Mouse (Mus musculus) heart, postnatal 0 days (tissue): ENCODE measurements around the gene Myocos.

Experiments
- CTCF ChIP-seq: IDR thresholded peaks from 2 replicates; pipeline ENCODE4 v1.5.1; 2016; ENCODE audit warnings: antibody characterized with exemption, control low read depth, low read depth
- EP300 ChIP-seq: IDR thresholded peaks from 2 replicates; pipeline ENCODE4 v1.6.1; 2016; ENCODE audit warnings: antibody characterized with exemption, low read depth

GRCm38 (mm10) chr1:162615511-162615910 is 42.5 kb downstream of the Myocos start:
- TF ChIP-seq CTCF = no peak
- TF ChIP-seq EP300 = no peak
